Mouse (Mus musculus) stomach, postnatal 0 days (tissue): ENCODE data around the gene Hmbs.

ENCODE experiments used
- CTCF ChIP-seq: IDR thresholded peaks from 2 replicates; pipeline ENCODE4 v1.5.1; 2016; ENCODE audit warnings: antibody characterized with exemption, low read depth, mild to moderate bottlenecking, moderate library complexity
- EP300 ChIP-seq: optimal IDR thresholded peaks from 2 replicates; pipeline ENCODE3; 2016; ENCODE audit warnings: antibody characterized with exemption

GRCm38 (mm10) chr9:44384596-44384995 lies 40.6 kb upstream of the Hmbs start:
- TF ChIP-seq CTCF (no peak), EP300 (no peak)
